Mouse (Mus musculus) embryonic facial prominence, embryonic 15.5 days (tissue): ENCODE measurements around the gene Myl6. TPM values are rescaled to one million over a fixed set of nuclear protein-coding genes. Genes with fewer than 3 reads are reported as not detected.
A peak's percentile ranks its signal among the peaks of the same experiment; 100 is the strongest.
"Not testable (repeated sequence)": the region's sequence is repeated elsewhere in the genome, so short reads cannot be mapped to it uniquely, and the experiment has no call there.

ENCODE experiments used
- ATAC-seq: fragments of 200-750 bp; cut with Nextera tagmentation; 2 replicates; pipeline ENCODE4 v1.8.0; 2017; ENCODE audit warnings: low read depth, moderate TSS enrichment; ENCODE audit not compliant: insufficient number of reproducible peaks, low FRiP score, low TSS enrichment
- H3K27ac ChIP-seq: fragments of 300-500 bp; sonication (generic); replicated peaks from 2 replicates; pipeline ENCODE4 v1.5.1; 2015; ENCODE audit warnings: mild to moderate bottlenecking, inconsistent platforms
- H3K27me3 ChIP-seq: fragments of 300-500 bp; sonication (generic); 2 replicates; pipeline ENCODE4 v1.6.1; 2015; ENCODE audit warnings: inconsistent platforms
- H3K36me3 ChIP-seq: fragments of 300-500 bp; sonication (generic); 2 replicates; pipeline ENCODE4 v1.6.1; 2015; ENCODE audit warnings: mild to moderate bottlenecking, inconsistent platforms
- H3K4me1 ChIP-seq: fragments of 300-500 bp; sonication (generic); 2 replicates; pipeline ENCODE4 v1.6.1; 2015; ENCODE audit warnings: inconsistent platforms
- H3K4me2 ChIP-seq: fragments of 300-500 bp; sonication (generic); replicated peaks from 2 replicates; pipeline ENCODE4 v1.6.1; 2015; ENCODE audit warnings: mild to moderate bottlenecking, inconsistent platforms
- H3K4me3 ChIP-seq: fragments of 300-500 bp; sonication (generic); replicated peaks from 2 replicates; pipeline ENCODE4 v1.5.1; 2015; ENCODE audit warnings: mild to moderate bottlenecking, inconsistent platforms
- H3K9ac ChIP-seq: fragments of 300-500 bp; sonication (generic); 2 replicates; pipeline ENCODE4 v1.6.1; 2015; ENCODE audit warnings: inconsistent platforms
- H3K9me3 ChIP-seq: fragments of 300-500 bp; sonication (generic); replicated peaks from 2 replicates; pipeline ENCODE4 v1.6.1; 2016; ENCODE audit warnings: inconsistent platforms
- WGBS: fragments of 180-500 bp; shearing (Covaris S2); methylation state at CpG from one replicate; pipeline ENCODE4 v1.1.7; 2015; 5-methylcytosine and 5-hydroxymethylcytosine counted together
- polyA plus RNA-seq: library from polyadenylated mRNA; unstranded; fragments of >200 nt; fragmentation: Nextera tagmentation; extraction: Ambion mirVana; gene quantifications from 2 replicates; pipeline ENCODE4 v1.2.1, GENCODE M21; 2015

Myl6 gene
- polyA plus RNA-seq, 1 experiment from 2014 or later, result 1,219 TPM

GRCm38 (mm10) chr10:128509831-128510230 lies 15.9 kb upstream of the Myl6 start:
- no peak overlapping the region for H3K9ac ChIP-seq
- peaks cover 48% of the 10 kb centered on the region for H3K36me3 ChIP-seq
- H3K27ac ChIP-seq, result no peak overlapping the region
- no peak overlapping the region for H3K4me3 ChIP-seq
- H3K9me3 ChIP-seq, result no peaks in the 10 kb centered on the region
- H3K4me2 ChIP-seq, result no peak overlapping the region
- no peaks in the 10 kb centered on the region for H3K4me1 ChIP-seq
- H3K27me3 ChIP-seq, result no peaks in the 10 kb centered on the region
- no peak for ATAC-seq
- WGBS, result 77% methylated on average over 4 of the region's 4 CpGs

GRCm38 (mm10) chr10:128509203-128509602 lies 15.3 kb upstream of the Myl6 start:
- no peak overlapping the region for H3K4me3 ChIP-seq
- no peak overlapping the region for H3K9ac ChIP-seq
- peaks cover 47% of the 10 kb centered on the region for H3K36me3 ChIP-seq
- 74% methylated on average over 9 of the region's 9 CpGs for WGBS
- no peaks in the 10 kb centered on the region for H3K4me1 ChIP-seq
- H3K4me2 ChIP-seq, result no peak overlapping the region
- H3K27ac ChIP-seq, result no peak overlapping the region
- H3K9me3 ChIP-seq, result no peaks in the 10 kb centered on the region
- no peaks in the 10 kb centered on the region for H3K27me3 ChIP-seq
- ATAC-seq, result no peak

GRCm38 (mm10) chr10:128508260-128508659 lies 14.3 kb upstream of the Myl6 start:
- Histone ChIP-seq H3K4me1 (no peaks in the 10 kb centered on the region), H3K27me3 (no peaks in the 10 kb centered on the region), H3K36me3 (peaks cover 38% of the 10 kb centered on the region), H3K9ac (no peak overlapping the region), H3K4me2 (no peak overlapping the region), H3K9me3 (no peaks in the 10 kb centered on the region), H3K27ac (peak overlapping the region; percentile 55), H3K4me3 (no peak overlapping the region)
- 62% methylated on average over 9 of the region's 9 CpGs for WGBS
- no peak for ATAC-seq

DNA sequence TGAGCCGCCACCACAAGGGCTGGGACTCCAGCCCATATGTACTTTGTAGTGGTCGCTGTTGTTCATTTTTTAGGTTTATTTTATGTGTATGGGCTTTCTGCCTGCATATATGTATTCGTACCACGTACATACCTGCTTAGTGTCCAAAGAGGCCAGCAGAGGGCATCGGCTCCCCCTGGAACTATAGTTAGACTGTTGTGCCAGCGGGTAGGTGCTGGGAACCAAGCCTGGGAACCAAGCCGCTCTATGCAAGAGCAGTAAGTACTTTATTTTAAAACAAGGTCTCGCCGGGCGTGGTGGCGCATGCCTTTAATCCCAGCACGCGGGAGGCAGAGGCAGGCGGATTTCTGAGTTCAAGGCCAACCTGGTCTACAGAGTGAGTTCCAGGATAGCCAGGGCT lies 12.0 kb upstream of the Myl6 start:
- WGBS, result 91% methylated on average over 14 of the region's 14 CpGs
- Histone ChIP-seq H3K9ac (no peak overlapping the region), H3K4me3 (no peak overlapping the region), H3K36me3 (peaks cover 18% of the 10 kb centered on the region), H3K9me3 (no peaks in the 10 kb centered on the region), H3K27ac (no peak overlapping the region), H3K4me2 (no peak overlapping the region), H3K4me1 (no peaks in the 10 kb centered on the region), H3K27me3 (no peaks in the 10 kb centered on the region)
- ATAC-seq, result no peak

- H3K4me2 ChIP-seq, H3K9me3 ChIP-seq, H3K9ac ChIP-seq, H3K4me1 ChIP-seq, H3K27ac ChIP-seq, H3K27me3 ChIP-seq, H3K4me3 ChIP-seq, ATAC-seq: not testable (repeated sequence)
- 76% methylated on average over 5 of the region's 5 CpGs for WGBS
- peaks cover 12% of the 10 kb centered on the region for H3K36me3 ChIP-seq
Observed at GRCm38 (mm10) chr10:128505371-128505667, 11.4 kb upstream of the Myl6 start.

GRCm38 (mm10) chr10:128504641-128505370 lies 10.9 kb upstream of the Myl6 start:
- no peak for ATAC-seq
- no peaks in the 10 kb centered on the region for H3K27me3 ChIP-seq
- H3K4me3 ChIP-seq, result no peak overlapping the region
- H3K36me3 ChIP-seq, result peaks cover 7% of the 10 kb centered on the region
- no peak overlapping the region; the same call in 1 of the 2 replicates for H3K9ac ChIP-seq
- no peak overlapping the region for H3K4me2 ChIP-seq
- no peaks in the 10 kb centered on the region for H3K9me3 ChIP-seq
- H3K27ac ChIP-seq, result no peak overlapping the region
- no peaks in the 10 kb centered on the region for H3K4me1 ChIP-seq
- whole genome bisulfite sequencing, result 64% methylated on average over 9 of the region's 9 CpGs

DNA sequence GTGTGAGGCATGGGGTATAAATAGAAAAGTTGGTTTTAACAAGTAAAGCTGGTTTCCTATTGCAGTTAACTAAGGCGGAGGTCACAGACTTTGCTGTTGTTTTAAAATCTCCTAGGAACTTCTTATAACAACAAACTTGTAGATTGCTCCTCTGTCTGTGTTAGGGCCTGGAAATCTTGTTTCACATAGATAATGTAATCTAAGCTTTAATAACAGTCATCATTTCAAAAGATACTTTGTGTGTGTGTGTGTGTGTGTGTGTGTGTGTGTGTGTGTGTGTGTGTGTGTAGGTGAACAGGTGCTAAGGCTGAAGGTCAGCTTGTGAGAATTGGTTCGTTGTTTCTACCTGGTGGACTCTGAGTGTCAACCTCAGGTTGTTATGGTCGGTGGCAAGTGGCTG lies 10.1 kb upstream of the Myl6 start:
- no peak for ATAC-seq
- H3K9ac ChIP-seq, result no peak overlapping the region
- no peak overlapping the region for H3K27ac ChIP-seq
- H3K4me1 ChIP-seq, result peaks cover 4% of the 10 kb centered on the region
- no peaks in the 10 kb centered on the region for H3K9me3 ChIP-seq
- H3K4me3 ChIP-seq, result no peak overlapping the region
- H3K27me3 ChIP-seq, result no peaks in the 10 kb centered on the region
- WGBS, result 83% methylated on average over 3 of the region's 3 CpGs
- no peak overlapping the region for H3K4me2 ChIP-seq
- peaks cover 4% of the 10 kb centered on the region; the same call in 1 of the 2 replicates for H3K36me3 ChIP-seq

GRCm38 (mm10) chr10:128503532-128503931 lies 9.6 kb upstream of the Myl6 start:
- Histone ChIP-seq H3K27ac (no peak overlapping the region), H3K36me3 (peaks cover 4% of the 10 kb centered on the region; the same call in 1 of the 2 replicates), H3K9me3 (no peaks in the 10 kb centered on the region), H3K4me3 (no peak overlapping the region), H3K4me1 (peaks cover 4% of the 10 kb centered on the region), H3K27me3 (no peaks in the 10 kb centered on the region), H3K4me2 (no peak overlapping the region), H3K9ac (no peak overlapping the region)
- 84% methylated on average over 8 of the region's 8 CpGs for WGBS
- no peak for ATAC-seq

- Histone ChIP-seq H3K4me1 (peaks cover 15% of the 10 kb centered on the region), H3K4me3 (no peak overlapping the region), H3K27me3 (no peaks in the 10 kb centered on the region), H3K9me3 (no peaks in the 10 kb centered on the region), H3K4me2 (no peak overlapping the region), H3K27ac (no peak overlapping the region), H3K9ac (no peak overlapping the region), H3K36me3 (peaks cover 4% of the 10 kb centered on the region; the same call in 1 of the 2 replicates)
- ATAC-seq, result no peak
- WGBS, result 82% methylated on average over 5 of the region's 5 CpGs
Observed at GRCm38 (mm10) chr10:128502341-128502740, 8.4 kb upstream of the Myl6 start.

GRCm38 (mm10) chr10:128499116-128499671 lies 5.2 kb upstream of the Myl6 start:
- WGBS, result under 1% methylated on average over 21 of the region's 21 CpGs
- peak overlapping the region; percentile 62 for H3K4me3 ChIP-seq
- no peaks in the 10 kb centered on the region for H3K9me3 ChIP-seq
- peak; percentile 21; the same call in 1 of the 2 replicates for ATAC-seq
- no peaks in the 10 kb centered on the region for H3K36me3 ChIP-seq
- H3K27me3 ChIP-seq, result no peaks in the 10 kb centered on the region
- H3K4me2 ChIP-seq, result peak overlapping the region; percentile 65
- peaks cover 35% of the 10 kb centered on the region for H3K4me1 ChIP-seq
- peak overlapping the region; percentile 35 for H3K9ac ChIP-seq
- H3K27ac ChIP-seq, result peak overlapping the region; percentile 94

GRCm38 (mm10) chr10:128498590-128498989 lies 4.6 kb upstream of the Myl6 start, which contains the start of gene Myl6b:
Gene Myl6b, minus strand, starts transcription at chr10:128498685.
- ATAC-seq, result peak; percentile 84
- under 1% methylated on average over 27 of the region's 27 CpGs for WGBS
- Histone ChIP-seq H3K4me2 (peak within 1 kb of the TSS; percentile 65), H3K36me3 (no peaks in the 10 kb centered on the region), H3K27me3 (no peaks in the 10 kb centered on the region), H3K4me1 (peaks cover 35% of the 10 kb centered on the region), H3K27ac (peak within 1 kb of the TSS; percentile 94), H3K4me3 (peak within 1 kb of the TSS; percentile 62), H3K9ac (peak within 1 kb of the TSS; percentile 35), H3K9me3 (no peaks in the 10 kb centered on the region)
